Mouse (Mus musculus) testis, postnatal 14 days (tissue): ENCODE measurements around the gene Spag7.

Source experiments
- DNase-seq: peaks from one replicate; pipeline ENCODE4 v3.0.0; 2021; ENCODE audit warnings: low spot score

Spag7 gene

GRCm38 (mm10) chr11:70668771-70669505 lies at the start of gene Spag7:
Gene Spag7, minus strand, starts transcription at chr11:70669416.
- peak; percentile 99 for DNase-seq

GRCm38 (mm10) chr11:70718481-70718880 lies 49.3 kb upstream of the Spag7 start:
- no peak for DNase-seq

GRCm38 (mm10) chr11:70715832-70716231 lies 46.6 kb upstream of the Spag7 start:
- no peak for DNase-seq

GRCm38 (mm10) chr11:70713222-70713621 lies 44.0 kb upstream of the Spag7 start:
- no peak for DNase-seq

GRCm38 (mm10) chr11:70711026-70711425 lies 41.8 kb upstream of the Spag7 start:
- no peak for DNase-seq

GRCm38 (mm10) chr11:70706127-70706526 lies 36.9 kb upstream of the Spag7 start:
- DNase-seq: no peak

GRCm38 (mm10) chr11:70702781-70703180 lies 33.6 kb upstream of the Spag7 start:
- no peak for DNase-seq

GRCm38 (mm10) chr11:70701984-70702733 lies 32.9 kb upstream of the Spag7 start:
- DNase-seq: no peak

- no peak for DNase-seq
These were observed 32.2 kb upstream of the Spag7 start for GRCm38 (mm10) chr11:70701221-70701955.

- DNase-seq: peak; percentile 69
These were observed 31.4 kb upstream of the Spag7 start for GRCm38 (mm10) chr11:70700613-70701012.

- DNase-seq: peak; percentile 94
These were observed 30.7 kb upstream of the Spag7 start, which contains the start of the genes Inca1 and Kif1c for GRCm38 (mm10) chr11:70699722-70700556. Gene Inca1, minus strand, starts transcription at chr11:70700155. Gene Kif1c, plus strand, starts transcription at chr11:70700548.

GRCm38 (mm10) chr11:70699051-70699450 lies 29.8 kb upstream of the Spag7 start:
- DNase-seq: no peak

- DNase-seq: no peak
These were observed 28.2 kb upstream of the Spag7 start for GRCm38 (mm10) chr11:70697376-70697775.

- DNase-seq: no peak
These were observed 24.3 kb upstream of the Spag7 start for GRCm38 (mm10) chr11:70693504-70693903.

- no peak for DNase-seq
These were observed 20.4 kb upstream of the Spag7 start for GRCm38 (mm10) chr11:70689578-70689977.

GRCm38 (mm10) chr11:70688372-70688771 lies 19.2 kb upstream of the Spag7 start:
- no peak for DNase-seq

- DNase-seq: peak; percentile 89
These were observed 18.5 kb upstream of the Spag7 start, which contains the start of gene Camta2 for GRCm38 (mm10) chr11:70687601-70688199. Gene Camta2, minus strand, starts transcription at chr11:70688105.

- no peak for DNase-seq
These were observed 17.8 kb upstream of the Spag7 start for GRCm38 (mm10) chr11:70686901-70687566.

- no peak for DNase-seq
These were observed 14.4 kb upstream of the Spag7 start for GRCm38 (mm10) chr11:70683640-70684039.

GRCm38 (mm10) chr11:70681897-70682581 lies 12.8 kb upstream of the Spag7 start:
- no peak for DNase-seq
